Mouse (Mus musculus) layer of hippocampus, adult 8-10 months (tissue): ENCODE measurements around the gene Mrm3. TPM values are rescaled to one million over a fixed set of nuclear protein-coding genes. Genes with fewer than 3 reads are reported as not detected.
A peak's percentile ranks its signal among the peaks of the same experiment; 100 is the strongest.

Source experiments
- DNase-seq, 2 experiments: peaks; one replicate each; pipeline ENCODE4 v3.0.0; 2022; ENCODE audit warnings: low spot score in 2 of 2
- total RNA-seq, 4 experiments: library from RNA; stranded (reverse); gene quantifications; 2 replicates each; pipeline ENCODE4 v1.2.4; 2022

The Mrm3 gene
- total RNA-seq, 4 experiments from 2014 or later = 16.8 to 19.3 (median 17.5) TPM

DNA sequence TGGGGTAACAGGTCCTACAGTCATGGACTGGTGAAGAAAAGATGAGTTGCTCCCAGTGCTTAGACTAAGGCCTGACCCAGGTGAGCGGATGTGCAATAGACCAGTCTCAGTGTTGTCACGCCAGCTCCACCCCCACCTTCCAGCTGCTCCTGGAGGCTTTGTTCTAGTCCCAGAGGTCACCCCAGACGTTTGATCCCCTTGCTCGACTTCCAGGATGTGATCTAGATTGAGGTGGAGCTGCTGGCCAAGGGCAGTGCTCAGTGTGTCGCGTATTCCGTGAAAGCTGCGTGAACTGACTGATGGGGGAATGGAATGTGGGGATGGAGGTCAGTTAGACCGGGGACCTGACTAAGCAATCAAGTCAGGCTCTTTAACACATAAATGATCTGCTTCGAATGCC, 43.8 kb downstream of the Mrm3 start:
- DNase-seq = no peak

DNA sequence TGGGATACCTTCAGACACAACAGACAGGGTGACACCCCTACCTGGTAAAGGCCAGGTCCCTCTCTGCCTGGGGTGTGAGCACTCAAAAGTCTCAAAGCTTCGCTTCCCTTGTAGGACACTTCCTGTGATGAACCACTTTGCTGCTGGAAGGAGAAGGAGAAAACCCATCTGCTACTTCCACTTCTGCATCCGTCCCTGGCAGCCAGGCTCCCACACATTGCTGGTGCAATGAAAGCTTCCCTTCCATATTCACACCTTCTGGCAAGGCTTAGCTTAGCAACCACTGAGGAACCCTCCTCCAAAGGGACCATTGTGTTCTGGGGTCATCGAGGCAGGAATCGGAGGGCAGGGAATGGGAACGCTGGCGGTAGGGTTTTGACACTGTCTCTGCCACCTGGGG, 45.1 kb downstream of the Mrm3 start:
- no peak for DNase-seq

DNA sequence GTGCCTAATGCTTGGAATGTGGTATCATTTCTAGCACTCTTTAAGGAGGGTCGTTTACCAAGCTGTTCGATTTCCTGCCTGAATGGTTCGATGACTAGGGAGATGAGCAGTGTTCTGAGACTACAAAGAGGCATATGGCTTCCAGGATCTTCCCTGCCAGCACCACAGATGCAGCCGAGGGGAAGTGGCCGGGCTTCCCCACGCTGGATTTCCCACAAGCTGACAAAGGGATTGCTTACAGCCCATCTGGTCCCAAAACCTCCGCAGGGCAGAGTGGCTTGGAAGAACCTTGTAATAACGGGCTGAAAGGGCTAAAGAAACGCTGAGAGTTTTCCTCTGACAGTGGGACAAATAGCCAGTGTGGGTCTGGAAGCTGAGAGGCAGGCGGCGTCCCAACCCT, 46.9 kb downstream of the Mrm3 start:
- DNase-seq = peak; percentile 51 to 71

DNA sequence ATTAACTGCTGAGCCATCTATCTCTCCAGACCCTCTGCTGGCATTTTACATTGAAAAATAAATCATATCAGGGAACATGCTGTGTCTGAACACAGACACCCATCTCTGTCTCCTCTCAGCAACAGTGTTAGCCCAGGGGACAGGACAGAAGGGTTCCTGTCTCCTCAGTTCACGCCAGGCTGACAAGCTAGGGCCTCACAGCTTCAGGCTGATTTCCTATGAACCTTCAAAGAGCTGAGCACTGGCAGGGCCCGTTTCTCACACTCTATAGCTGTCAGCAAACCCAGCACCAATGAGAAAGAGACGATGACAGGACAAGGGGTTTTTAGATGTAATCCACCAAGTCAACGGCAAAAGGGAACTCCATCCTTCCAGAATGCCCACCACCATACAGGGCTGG, 48.4 kb downstream of the Mrm3 start:
- no peak for DNase-seq

DNA sequence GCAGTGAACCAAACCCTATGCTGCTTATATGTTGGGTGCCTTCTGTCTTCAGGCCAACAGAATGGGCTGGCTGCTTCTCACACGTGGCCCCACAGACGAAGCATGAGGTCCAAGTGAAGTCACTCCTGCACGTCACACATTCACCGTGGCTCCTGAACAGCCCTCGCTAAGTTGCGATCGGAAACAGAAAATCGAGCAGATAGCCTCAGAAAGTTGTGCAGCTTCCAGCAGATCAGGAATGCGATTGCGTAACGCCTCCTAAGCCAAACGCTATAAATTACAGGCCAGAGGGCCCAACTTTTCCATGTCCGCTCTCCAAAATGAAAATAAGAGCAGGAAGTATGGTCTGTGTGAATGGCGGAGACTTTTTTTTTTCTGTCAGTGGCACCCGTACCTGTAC, 48.9 kb downstream of the Mrm3 start:
- no peak for DNase-seq

DNA sequence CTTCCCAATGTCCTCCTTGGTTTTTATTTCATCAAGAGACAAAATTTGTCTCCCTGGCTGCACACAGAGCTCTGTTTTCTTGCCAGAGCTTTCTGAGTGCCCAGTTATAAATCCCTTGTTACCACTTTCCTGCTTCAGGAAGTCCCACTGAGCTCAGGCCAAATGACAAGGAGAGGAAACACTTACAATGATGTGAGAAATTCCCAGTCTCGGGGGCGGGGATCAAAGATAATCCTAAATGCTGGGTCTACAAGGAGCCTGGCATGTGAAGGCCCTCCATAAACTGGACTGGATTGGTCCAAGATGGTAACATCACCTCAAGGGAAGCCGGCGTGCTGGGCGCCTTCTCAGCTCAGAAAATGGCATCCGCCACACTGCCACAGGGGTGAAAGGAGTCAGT, 49.3 kb downstream of the Mrm3 start:
- no peak for DNase-seq

DNA sequence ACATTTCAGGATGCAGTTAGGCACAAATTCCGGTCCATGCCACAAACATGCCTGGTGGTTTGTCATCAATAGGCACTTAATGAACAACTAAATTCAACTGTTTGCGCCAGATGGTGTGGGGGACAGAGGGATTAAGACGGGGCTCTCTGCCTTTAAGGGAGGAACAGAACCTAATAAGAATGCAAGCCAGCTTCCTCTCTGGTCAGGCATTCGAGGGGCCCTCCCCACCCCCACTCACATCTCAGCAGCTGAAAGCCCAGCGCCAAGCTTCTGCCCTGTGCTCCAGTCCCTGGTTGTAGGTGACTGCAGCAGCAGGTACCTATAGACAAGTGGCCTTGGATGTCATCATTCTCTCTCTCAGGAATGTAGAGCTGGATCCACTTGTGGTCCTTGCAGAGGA, 50.6 kb downstream of the Mrm3 start:
- DNase-seq = no peak

DNA sequence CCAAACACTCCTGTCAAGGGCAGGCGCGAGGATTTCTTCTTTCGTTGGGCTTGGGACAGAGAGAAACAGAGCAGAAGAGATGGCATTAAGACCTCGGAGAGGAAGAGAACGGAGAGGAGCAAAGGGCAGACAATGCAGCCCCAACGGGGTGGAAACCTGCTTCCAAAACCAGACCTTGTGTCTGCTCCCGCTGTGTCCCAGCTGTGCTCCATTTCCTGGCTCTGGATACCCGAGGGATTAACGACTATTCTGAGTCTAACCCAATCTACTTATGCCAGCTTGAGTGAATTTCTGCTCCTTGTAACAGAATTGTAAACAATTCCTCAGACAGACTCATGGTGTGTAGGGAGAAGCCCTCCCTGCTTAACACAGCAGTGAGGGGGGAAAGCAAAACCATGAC, 51.3 kb downstream of the Mrm3 start:
- no peak for DNase-seq

DNA sequence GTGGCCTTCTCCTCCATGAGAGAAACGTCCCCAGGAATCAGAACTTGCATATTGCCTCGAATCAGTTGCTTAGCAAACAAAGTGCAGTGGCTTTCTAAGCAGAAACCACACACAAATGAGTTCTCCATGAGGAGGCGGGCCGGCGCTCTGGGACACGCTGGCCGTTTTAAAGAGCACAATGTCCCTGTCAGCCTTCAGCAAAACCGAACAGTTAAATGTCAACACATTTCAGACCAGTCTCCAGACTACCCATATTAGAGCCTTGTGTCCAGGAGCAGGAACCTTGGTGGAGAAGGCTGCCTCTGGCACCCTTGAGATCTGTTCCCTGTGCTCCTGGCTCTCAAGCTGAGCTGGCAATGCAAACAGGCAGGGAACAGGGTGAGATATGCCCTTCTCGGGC, 53.7 kb downstream of the Mrm3 start:
- DNase-seq = no peak

DNA sequence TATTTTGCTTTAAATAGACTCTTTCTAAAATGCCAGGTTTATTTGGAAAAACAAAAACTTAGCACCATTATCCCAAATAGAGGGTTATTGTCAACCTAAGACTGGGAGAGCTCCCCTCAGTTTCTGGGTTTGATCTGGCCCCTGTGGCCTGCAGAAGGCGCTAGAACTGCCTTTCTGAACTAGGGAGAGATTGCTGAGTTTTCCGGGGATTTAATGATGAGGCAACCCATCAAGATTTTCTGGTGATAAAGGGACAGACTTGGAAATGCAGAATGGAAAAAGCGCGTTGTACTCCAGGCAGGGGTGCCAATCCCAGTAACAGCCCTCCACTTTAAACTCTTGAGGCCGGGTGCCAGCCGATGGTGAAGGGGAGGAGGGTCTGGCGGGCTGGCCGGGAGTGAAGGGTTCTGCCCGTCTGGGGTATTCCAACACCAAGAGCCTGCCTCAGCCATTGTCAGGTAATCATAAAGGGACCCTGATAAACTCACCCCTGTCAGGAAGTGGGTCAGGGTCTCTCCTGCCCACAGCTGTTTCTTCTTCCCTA, 55.0 kb downstream of the Mrm3 start:
- no peak for DNase-seq

Other genes starting within 250 kb of the Mrm3 start
- gene 1700016K19Rik, start 243.8 kb upstream of the Mrm3 start, total RNA-seq = 1 to 10 TPM; 1.8 to 4.4 (median 2.4) TPM
- gene Rflnb, start 215.9 kb upstream of the Mrm3 start, total RNA-seq = 1 to 10 TPM; 7.1 to 9.2 (median 7.9) TPM
- gene Vps53, start 64.1 kb upstream of the Mrm3 start, total RNA-seq = 10 to 100 TPM; 90.2 to 98.1 (median 95.1) TPM
- gene Fam57a, start 64.0 kb upstream of the Mrm3 start, total RNA-seq = 10 to 100 TPM; 17.9 to 22.0 (median 19.9) TPM
- 1 to 10 TPM in 2 of 4 experiments, under 1 TPM in 2; 0.64 to 1.2 (median 0.96) TPM for gene Dbil5, start 26.1 kb upstream of the Mrm3 start, total RNA-seq
- gene Gemin4, start 26.1 kb upstream of the Mrm3 start, total RNA-seq = 10 to 100 TPM in 2 of 4 experiments, 1 to 10 TPM in 2; 9.5 to 13.7 (median 10.9) TPM
- 10 to 100 TPM; 55.8 to 59.8 (median 58.0) TPM for gene Glod4, start within 50 bp of the Mrm3 start, total RNA-seq
- 10 to 100 TPM in 3 of 4 experiments, 1 to 10 TPM in 1; 9.2 to 12.2 (median 10.6) TPM for gene Nxn, start 155.4 kb downstream of the Mrm3 start, total RNA-seq
- 10 to 100 TPM; 24.5 to 33.1 (median 31.1) TPM for gene Timm22, start 163.2 kb downstream of the Mrm3 start, total RNA-seq